1 mouse cellular context compared by ENCODE assay signal in genomic region chr6:145892381-145893265, GRCm38 (mm10).
TF ChIP-seq lines count a peak whose summit lies in the region.

No protein-coding gene starts in this region.

TF ChIP-seq in CH12.LX, 34 proteins besides CTCF, POLR2A, EP300 and RAD21 (continued from another document):
- TF ChIP-seq TCF12 (IDR thresholded peaks at IDR 0.05; ENCODE audit: low read depth, low read length) (peak; percentile 96), HCFC1 (IDR thresholded peaks at IDR 0.05; ENCODE audit: low read depth, low read length) (0 out of 2 replicates have a peak, but pooled peaks have one; percentile 4), USF1 (IDR thresholded peaks at IDR 0.05; ENCODE audit: low read depth, low read length) (no peak), NELFE (IDR thresholded peaks at IDR 0.05; ENCODE audit: low read depth, low read length) (0 out of 2 replicates have a peak, but pooled peaks have one; percentile 10), E2F4 (IDR thresholded peaks at IDR 0.05; ENCODE audit: insufficient replicate concordance, low read depth, low read length) (no peak), POLR2AphosphoS2 (IDR thresholded peaks at IDR 0.05; ENCODE audit: low read depth, low read length) (no peak), MAX (IDR thresholded peaks at IDR 0.05; ENCODE audit: low read length) (peak; percentile 18; the same call in 1 of the 2 replicates), MAFK (IDR thresholded peaks at IDR 0.05; ENCODE audit: insufficient replicate concordance, low read length) (no peak), ETS1 (conservative IDR thresholded peaks at IDR 0.05; ENCODE audit: low read depth, low read length) (peak; percentile 67), ZMIZ1 (IDR thresholded peaks at IDR 0.05; ENCODE audit: low read depth, low read length) (no peak), ZC3H11A (IDR thresholded peaks at IDR 0.05; ENCODE audit: low read depth, low read length) (no peak), MYC (IDR thresholded peaks at IDR 0.05; ENCODE audit: low read depth, low read length) (no peak), GABPA (IDR thresholded peaks at IDR 0.05; ENCODE audit: insufficient replicate concordance, low read depth, low read length) (no peak), SIN3A (IDR thresholded peaks at IDR 0.05; ENCODE audit: low read length) (peak; percentile 13; the same call in 1 of the 2 replicates), NRF1 (IDR thresholded peaks at IDR 0.05; ENCODE audit: low read depth, low read length) (peak; percentile 62), ELF1 (IDR thresholded peaks at IDR 0.05; ENCODE audit: low read depth, low read length) (no peak), MXI1 (IDR thresholded peaks at IDR 0.05; ENCODE audit: low read depth, low read length) (no peak), TBP (conservative IDR thresholded peaks at IDR 0.05; ENCODE audit: low read depth, low read length) (peak; percentile 32; the same call in 1 of the 2 replicates), MAZ (IDR thresholded peaks at IDR 0.05; ENCODE audit: low read depth, low read length) (0 out of 2 replicates have a peak, but pooled peaks have one; percentile 8), ZKSCAN1 (IDR thresholded peaks at IDR 0.05; ENCODE audit: borderline replicate concordance, low read depth, low read length) (no peak), JUND (conservative IDR thresholded peaks at IDR 0.05; ENCODE audit: low read depth, low read length) (no peak), JUN (IDR thresholded peaks at IDR 0.05; ENCODE audit: insufficient read depth, low read depth, low read length) (no peak; the same call in 1 of the 2 replicates), UBTF (IDR thresholded peaks at IDR 0.05; ENCODE audit: low read depth, low read length) (0 out of 2 replicates have a peak, but pooled peaks have one; percentile 26), KAT2A (IDR thresholded peaks at IDR 0.05; ENCODE audit: insufficient replicate concordance, low read length) (no peak), PAX5 (IDR thresholded peaks at IDR 0.05; ENCODE audit: low read length) (no peak), USF2 (conservative IDR thresholded peaks at IDR 0.05; ENCODE audit: low read depth, low read length) (no peak), CHD1 (IDR thresholded peaks at IDR 0.05; ENCODE audit: low read depth, low read length) (peak; percentile 99), CHD2 (IDR thresholded peaks at IDR 0.05; ENCODE audit: low read length) (no peak), SMC3 (IDR thresholded peaks at IDR 0.05; ENCODE audit: low read depth, low read length) (peak; percentile 19; the same call in 1 of the 2 replicates)
